Mouse (Mus musculus) MEL-GATA-1-ER (cell line): Measurements from ENCODE around the gene Ttll6.
A peak's percentile ranks its signal among the peaks of the same experiment; 100 is the strongest.
"Not testable (repeated sequence)": the region's sequence is repeated elsewhere in the genome, so short reads cannot be mapped to it uniquely, and the experiment has no call there.

ENCODE experiments used
- DNase-seq: peaks from one replicate; pipeline ENCODE4 v3.0.0-alpha.2; 2012; ENCODE audit warnings: low read depth; ENCODE audit errors: extremely low read depth

Ttll6 gene

GRCm38 (mm10) chr11:96133239-96133865, at the start of gene Ttll6:
Gene Ttll6 (plus strand): TSS chr11:96133786.
- peak; percentile 81 for DNase-seq

- no peak for DNase-seq
Observed at GRCm38 (mm10) chr11:96087981-96088380, 45.6 kb upstream of the Ttll6 start.

DNA sequence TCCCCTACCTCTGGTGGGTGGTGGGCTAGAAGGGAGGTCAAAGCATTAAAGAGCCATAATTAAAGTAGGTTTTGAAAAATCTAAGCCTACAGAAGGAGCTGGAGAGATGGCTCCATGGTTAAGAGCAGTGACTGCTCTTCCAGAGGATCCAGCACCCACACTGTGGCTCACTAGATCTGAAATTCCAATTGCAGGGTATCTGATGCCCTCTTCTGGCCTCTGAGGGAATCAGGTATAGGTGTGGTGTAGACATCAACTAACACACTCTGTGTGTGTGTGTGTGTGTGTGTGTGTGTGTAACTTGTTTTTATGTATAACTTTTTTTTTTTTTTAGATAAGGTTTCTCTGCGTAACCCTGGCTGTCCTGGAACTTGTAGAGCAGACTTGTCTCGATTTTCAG, 42.5 kb upstream of the Ttll6 start:
- no peak for DNase-seq

GRCm38 (mm10) chr11:96092674-96093291, 40.8 kb upstream of the Ttll6 start:
- DNase-seq, result no peak

DNA sequence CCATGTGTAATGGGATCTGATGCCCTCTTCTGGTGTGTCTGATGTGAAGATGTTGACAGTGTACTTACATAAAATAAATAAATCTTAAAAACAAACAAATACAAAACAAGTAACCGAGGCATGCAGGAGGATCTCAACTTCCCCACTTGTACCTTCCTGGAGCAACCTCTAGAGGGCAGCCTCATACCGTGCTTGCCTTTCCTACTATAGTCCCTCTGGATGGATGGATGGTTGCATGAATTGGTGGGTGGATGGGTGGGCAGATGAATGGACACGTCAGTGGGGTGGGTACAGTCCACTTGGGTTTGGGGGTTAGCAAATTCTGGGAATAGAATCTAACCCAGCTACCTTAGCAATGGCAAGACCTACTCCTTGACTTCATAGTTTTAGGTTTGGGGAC, 40.2 kb upstream of the Ttll6 start:
- no peak for DNase-seq

DNA sequence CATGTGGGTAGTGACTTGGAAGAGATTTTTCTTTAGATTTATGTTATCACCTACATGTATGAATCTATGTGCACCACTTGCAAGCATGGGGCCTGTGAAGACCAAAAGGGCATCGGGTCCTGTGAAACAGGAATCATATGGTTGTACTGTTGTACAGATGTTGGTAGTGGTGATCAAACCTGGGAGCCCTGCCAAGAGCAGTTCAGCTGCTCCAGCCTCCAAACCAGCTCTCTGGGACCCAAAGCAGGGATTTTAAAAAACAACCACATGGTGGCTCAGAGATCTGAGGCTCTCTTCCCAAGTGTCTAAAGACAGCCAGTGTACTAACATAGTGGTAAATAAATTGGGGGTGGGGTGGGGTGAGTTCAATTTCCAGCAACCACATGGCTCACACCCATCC, 25.2 kb upstream of the Ttll6 start:
- no peak for DNase-seq

DNA sequence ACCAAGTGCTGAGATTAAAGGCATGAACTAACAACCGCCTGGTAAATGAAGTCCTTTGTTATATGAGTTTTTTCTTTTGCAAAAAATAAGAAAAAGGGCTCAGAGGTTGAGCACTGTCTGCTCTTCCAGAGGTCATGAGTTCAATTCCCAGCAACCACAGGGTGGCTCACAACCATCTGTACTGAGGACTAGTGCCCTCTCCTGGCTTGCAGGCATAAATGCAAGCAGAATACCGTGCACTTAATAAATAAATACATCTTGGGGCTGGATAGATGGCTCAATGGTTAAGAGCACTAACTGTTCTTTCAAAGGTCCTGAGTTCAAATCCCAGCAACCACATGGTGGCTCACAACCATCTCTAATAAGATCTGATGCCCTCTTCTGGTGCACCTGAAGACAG, 22.6 kb upstream of the Ttll6 start:
- not testable (repeated sequence) for DNase-seq

GRCm38 (mm10) chr11:96111751-96112150, 21.8 kb upstream of the Ttll6 start, which contains the start of gene Calcoco2:
Gene Calcoco2 (minus strand): TSS chr11:96111964.
- no peak for DNase-seq

GRCm38 (mm10) chr11:96114077-96114476, 19.5 kb upstream of the Ttll6 start:
- no peak for DNase-seq

DNA sequence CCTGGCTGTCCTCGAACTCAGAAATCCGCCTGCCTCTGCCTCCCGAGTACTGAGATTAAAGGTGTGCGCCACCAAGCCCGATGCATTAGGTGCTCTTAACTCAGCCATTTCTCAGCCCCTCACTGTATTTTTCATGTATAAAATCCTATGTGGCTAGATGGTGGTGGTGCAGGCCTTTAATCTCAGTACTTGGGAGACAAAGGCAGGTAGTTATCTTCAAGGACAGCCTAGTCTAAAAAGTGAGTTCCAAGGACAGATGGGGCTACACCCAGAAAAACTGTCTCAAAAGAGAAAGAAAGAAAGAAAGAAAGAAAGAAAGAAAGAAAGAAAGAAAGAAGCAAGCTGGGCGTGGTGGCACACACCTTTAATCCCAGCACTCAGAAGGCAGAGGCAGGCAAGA, 18.2 kb upstream of the Ttll6 start:
- DNase-seq, result no peak

DNA sequence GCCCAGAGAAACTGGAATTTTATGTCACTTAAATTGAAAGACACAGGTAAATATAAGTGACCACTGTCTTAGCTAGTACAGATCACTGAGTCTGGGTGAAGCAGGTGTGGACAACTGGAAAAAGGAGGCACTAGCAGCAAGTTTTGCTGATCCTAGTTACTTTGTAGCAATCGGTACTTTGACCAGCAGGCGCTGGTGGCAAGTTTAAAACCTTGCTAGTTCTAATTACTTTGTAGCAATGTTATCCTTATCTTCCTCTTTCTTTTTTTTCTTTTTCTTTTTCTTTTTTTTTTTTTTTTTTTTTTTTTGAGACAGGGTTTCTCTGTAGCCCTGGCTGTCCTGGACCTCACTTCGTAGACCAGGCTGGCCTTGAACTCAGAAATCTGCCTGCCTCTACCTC, 17.5 kb upstream of the Ttll6 start:
- DNase-seq, result no peak

DNA sequence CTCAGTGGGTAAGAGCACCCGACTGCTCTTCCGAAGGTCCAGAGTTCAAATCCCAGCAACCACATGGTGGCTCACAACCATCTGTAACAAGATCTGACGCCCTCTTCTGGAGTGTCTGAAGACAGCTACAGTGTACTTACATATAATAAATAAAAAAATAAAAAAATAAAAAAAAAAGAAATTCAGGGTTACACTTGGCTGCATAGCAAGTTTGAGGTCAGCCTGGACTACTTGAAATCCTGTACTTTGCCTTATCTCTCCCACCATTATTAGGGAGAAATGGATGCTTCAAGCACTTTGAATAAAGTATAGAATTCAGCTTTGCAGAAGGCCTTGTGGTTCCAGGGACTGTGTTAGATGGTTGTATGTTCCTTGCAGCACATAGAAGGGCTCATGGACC, 16.7 kb upstream of the Ttll6 start:
- DNase-seq, result not testable (repeated sequence)

DNA sequence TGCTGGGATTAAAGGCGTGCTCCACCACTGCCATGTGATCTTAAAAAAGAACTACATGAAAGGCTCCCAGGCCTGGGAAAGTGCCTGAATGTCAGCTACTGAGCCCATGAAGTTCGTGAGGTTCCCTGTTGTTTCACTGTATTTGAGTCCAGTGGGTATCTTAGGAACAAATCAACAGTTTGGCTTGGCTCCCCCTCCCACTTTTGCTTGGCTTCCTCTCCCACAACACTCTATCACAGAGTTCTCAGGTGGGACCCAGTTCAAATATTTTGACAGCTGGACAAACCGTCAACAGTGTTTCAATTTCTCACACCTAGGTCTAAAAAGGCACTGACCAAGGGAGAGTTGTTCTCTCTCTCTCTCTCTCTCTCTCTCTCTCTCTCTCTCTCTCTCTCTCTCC, 14.2 kb upstream of the Ttll6 start:
- DNase-seq, result no peak

GRCm38 (mm10) chr11:96122806-96123205, 10.8 kb upstream of the Ttll6 start:
- not testable (repeated sequence) for DNase-seq

DNA sequence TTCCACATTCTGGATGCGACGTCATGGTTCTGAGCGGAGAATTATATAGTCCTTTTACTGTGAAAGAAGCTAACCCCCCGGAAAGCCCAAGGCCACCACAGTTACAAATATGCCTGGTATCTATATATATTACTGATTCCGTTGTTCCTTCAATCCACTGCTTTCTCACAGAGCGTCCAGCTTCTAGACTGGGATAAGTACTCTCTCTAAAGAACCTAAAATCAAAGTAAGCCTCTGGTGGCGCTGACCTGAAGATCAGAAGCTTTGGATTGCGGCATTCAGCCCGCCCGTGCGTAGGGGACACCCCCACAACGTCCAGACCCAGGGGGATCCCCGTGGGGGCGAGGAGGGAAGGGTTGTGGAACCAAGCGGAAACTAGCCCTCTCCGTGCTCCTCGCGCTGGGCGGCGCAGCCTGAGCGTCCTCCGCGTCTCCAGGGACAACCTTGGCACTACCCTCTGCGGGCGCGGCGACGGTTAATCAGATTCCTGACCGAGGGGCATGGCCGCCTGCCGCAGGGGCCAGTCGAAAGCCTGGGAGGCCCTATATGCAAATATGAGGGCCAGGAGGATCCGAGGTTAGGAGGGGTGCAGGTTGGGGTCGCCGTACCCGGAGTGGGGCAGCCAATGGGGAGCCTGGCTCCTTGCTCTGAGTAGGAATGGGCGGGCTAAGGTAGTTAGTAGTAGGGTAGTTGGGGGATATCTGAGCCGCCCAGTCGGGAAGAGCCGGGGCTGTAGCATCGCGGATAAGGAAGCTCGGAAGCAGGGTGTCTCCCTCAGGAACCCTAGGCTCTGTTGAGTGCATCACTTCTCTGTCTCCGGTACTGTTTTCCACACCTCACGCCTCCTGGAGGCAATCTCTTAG, 9.3 kb upstream of the Ttll6 start:
- peak; percentile 66 for DNase-seq

GRCm38 (mm10) chr11:96130606-96131005, 3.0 kb upstream of the Ttll6 start:
- DNase-seq, result no peak

- no peak for DNase-seq
Observed at GRCm38 (mm10) chr11:96135847-96136246, 2.3 kb downstream of the Ttll6 start.

GRCm38 (mm10) chr11:96140726-96141175, 7.2 kb downstream of the Ttll6 start:
- no peak for DNase-seq

DNA sequence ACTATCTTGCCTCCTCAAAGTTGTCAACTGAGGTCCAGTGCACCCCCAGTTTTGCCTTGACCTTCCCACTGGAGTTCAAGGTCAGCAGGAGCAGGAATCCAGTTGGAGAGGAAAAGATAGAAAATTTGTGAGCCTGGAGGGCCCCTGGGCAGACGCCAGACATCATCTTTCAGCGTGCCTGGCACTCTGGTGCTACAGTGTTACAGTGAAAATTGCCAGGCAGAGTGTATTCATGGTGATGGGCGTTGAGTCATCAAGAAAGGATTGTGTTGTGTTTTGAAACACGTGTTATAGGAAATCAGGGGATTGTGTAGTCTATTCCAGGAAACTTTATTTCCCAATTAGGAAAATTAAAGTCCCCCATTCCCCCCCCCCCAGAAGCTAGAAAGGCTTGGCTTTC, 10.2 kb downstream of the Ttll6 start:
- no peak for DNase-seq

GRCm38 (mm10) chr11:96145622-96146270, 12.2 kb downstream of the Ttll6 start:
- DNase-seq, result no peak

DNA sequence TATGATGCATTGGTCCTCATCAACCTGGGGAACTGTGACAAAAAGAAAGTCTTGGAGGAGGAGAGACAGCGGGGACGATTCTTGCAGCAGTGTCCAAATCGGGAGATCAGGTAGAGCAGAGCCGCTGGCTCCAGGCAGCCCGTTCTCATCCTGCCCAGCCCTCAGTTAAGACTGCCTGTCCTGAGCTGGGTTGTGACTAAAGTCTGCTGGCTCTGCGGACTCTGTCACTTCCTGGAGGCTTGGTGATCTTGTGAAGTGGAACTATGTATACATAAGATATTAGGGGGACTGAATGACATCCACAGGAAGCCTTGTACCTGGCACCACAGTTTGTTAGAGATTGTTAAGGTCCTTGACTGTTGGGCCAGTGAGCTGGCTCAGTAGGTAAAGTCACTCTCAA, 13.9 kb downstream of the Ttll6 start:
- no peak for DNase-seq

- no peak for DNase-seq
Observed at GRCm38 (mm10) chr11:96164769-96165168, 31.2 kb downstream of the Ttll6 start.
